Mouse (Mus musculus): ENCODE measurements around the gene Pam16.

Pam16 gene

DNA sequence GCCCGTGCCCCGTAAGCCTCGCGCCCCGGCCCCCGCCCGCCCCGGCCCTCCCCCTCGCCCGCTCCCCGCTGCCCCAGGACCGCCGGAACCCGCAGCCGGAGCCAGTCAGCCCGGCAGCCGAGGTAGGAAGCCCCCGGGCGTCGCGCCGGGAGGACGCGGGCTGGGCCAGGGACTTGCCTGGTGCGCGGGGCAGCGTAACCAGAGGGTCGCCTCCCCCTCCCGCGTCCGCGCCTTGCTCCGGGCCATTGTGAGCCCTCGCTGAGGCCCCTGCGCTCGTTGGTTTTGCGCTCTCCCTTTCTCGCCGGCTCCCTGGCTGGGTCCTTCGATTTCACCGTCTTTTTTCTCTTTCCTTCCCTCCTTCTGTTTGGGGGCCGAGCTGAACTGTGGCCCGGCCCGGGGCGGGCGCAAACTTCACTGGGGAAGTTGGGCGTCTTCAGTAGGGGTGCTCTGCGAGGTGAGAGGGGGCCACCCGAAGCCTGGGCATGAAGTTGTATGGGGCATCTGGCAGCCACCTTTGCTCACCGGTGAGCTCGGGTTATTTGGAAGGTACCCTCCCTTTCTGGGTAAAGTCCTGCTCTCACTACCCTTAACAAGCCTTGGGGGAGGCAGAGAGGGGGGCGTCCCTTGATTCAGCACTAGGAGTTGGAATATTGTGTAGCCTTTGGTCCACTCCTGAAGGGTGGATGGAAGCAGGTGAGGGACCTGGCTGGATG, 29.8 kb downstream of the Pam16 start:
- no peak for TF ChIP-seq GATA4 (IDR thresholded peaks at IDR 0.05; ENCODE audit: insufficient replicate concordance, low read length)

DNA sequence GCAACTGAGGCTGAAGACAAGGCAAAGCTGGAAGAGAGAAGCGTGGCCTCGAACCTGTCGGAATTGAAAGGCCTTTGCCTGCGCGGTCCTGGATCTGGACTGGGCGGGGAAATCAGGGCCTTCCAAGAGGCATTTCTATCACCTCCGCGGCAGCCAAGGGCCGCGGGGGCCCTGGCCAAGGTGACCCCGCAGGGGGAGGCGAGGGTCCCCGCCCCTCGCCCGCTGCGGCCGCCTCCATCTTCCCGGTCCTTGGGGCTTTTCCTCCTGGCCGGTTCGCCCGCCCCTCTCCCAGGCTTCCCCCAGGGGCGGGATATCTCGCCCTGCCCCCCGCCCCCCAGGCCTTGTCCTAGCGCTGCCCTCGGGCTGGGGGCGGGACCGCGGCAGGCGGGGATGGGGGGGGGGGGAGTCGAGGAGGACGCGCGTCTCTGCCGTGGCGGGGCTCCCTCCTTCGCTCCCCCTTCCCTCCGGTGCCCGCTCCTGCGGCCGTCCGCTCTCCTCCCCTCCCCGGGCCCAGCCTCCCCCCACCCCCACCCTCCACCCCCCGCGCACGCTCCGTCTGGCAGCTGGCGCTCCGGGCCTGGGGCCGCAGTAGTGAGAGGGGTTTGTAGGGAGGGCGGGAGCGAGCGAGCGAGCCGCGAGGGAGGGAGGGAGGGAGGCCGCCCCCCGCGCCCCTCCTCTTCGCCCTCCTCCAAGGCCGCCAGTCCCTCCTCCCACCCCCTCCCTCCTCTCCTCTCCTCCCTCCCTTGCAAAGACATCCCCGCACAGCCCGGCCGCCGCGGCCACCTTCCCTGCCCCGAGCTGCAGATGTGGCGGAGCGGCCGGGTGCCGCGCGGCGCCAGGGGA, 30.6 kb downstream of the Pam16 start, which contains the start of gene Glis2:
TSS of gene Glis2 (plus strand) at position 743 of the 843 bp plus-strand sequence.
- TF ChIP-seq GATA4 (IDR thresholded peaks at IDR 0.05; ENCODE audit: insufficient replicate concordance, low read length), result no peak; the same call in 1 of the 2 replicates

DNA sequence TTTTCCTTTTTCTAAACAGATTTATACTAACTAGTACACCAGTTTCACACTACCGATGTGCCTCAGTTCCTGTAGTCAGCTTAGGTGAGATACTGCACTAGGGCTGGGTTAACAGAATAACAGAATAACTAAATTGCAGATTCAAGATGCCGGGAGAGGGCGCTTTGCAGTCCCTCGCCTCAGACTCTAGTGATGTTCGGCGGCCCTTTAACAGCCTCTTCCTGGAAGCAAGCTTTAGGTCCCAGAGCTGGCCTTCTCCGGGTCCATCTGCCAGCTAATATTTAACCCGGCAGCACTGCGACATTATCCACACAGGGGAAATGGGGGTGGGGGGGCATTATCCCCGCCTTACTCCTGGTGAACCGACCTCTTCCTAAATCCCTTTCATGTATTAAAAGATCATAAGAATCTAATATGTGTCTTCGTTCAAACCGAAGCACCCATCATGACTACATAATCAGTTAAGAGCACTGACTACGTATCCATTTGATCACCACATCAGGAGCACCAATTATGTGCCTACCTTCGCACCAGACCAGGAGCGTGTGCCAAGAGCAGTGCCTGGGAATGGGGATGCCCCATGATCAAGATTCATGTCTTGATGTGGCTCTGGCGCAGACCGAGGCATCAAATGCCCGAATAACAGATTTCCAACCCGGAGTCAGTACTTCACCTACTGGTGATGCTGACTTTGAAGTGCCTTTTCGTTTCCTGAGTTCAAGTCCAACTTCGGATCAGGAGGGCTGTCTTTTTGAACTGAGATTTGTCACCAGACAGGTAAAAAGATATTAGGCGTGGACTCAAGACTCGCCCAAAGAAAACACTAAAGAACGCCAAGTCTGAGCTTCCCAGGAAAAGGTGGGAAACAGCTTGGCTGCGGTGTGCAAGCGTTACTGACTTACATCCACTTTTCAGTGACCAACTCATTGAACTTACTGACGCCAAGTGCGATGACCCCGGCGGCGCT, 31.6 kb downstream of the Pam16 start:
- no peak for TF ChIP-seq GATA4 (IDR thresholded peaks at IDR 0.05; ENCODE audit: insufficient replicate concordance, low read length)

DNA sequence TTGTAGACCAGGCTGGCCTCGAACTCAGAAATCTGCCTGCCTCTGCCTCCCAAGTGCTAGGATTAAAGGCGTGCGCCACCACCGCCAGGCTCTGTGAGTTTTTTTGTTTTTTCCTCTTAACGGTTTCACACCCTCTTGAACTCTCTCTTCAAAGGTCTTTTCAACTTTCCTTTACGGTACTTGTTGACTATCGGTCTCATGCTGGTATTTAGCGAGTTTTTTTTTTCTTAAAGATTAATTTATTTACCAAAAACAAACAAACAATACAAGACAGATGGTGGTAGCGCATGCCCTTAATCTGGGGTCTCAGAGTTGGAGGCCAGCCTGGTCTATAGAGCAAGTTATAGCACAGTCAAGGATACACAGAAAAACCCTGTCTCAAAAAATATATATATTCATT, 34.6 kb downstream of the Pam16 start:
- TF ChIP-seq GATA4 (IDR thresholded peaks at IDR 0.05; ENCODE audit: insufficient replicate concordance, low read length), result no peak

DNA sequence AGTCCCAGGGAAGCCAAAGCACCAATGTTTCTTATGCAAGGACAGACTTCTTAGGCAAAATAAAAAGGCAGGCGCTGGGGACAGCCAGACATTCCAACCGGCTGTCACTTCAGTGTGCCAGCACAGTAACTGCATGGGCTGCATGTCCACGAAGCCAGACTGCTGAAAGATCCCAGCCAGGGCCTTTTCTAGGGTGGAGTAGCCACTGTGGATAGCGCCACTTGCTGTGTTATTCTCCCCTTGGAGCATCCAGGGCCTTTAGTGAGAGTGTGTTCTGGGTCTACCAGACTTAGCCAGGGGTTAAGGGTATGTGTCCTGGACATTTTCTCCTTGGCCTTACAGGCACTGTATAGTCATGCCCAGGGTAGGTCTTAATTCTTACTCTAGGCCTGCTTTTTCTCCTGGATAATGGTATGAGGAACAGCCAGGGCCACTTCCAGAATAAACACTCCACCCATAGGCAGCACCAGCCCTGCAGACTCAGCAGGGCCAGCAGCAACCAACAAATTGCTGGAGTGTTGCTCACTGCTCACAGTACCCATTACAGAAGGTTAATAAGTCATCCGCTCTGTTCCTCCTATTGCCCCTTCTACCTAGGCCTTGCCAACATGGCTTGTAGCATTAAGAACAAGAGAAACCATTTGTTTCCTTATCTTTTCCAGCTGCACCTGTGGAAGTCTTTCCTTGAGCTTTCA, 37.1 kb downstream of the Pam16 start:
- no peak for TF ChIP-seq GATA4 (IDR thresholded peaks at IDR 0.05; ENCODE audit: insufficient replicate concordance, low read length)

DNA sequence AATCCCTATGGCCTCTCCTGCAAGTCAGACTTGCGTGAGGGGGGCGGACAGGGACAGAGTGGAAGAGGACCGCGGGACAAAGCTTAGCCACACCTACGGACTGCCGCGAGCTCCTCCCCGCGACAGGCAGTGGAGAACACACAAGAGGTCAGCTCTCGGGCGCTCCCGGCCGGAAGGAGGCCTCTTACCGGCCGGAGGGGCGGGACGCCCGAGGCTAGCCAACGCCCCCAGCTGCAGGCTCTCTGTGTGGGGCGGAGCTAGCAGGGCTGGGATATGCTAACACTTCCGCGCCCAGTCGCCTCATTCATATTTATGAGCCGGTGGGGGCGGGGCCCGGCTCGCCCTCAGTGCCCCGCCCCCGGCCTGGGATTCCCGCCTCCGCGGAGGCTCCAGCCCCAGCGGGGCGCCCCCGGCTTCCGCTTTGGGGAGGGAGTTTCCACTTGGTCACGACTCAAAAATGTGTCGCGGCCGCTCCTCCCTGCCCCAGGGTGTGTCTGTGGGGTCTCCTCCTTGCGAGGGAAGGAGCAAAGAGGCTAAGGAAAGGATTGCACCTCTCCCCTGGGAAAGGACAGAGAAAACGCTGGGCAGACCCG, 38.2 kb downstream of the Pam16 start:
- peak; percentile 19; the same call in 1 of the 2 replicates for TF ChIP-seq GATA4 (IDR thresholded peaks at IDR 0.05; ENCODE audit: insufficient replicate concordance, low read length)

DNA sequence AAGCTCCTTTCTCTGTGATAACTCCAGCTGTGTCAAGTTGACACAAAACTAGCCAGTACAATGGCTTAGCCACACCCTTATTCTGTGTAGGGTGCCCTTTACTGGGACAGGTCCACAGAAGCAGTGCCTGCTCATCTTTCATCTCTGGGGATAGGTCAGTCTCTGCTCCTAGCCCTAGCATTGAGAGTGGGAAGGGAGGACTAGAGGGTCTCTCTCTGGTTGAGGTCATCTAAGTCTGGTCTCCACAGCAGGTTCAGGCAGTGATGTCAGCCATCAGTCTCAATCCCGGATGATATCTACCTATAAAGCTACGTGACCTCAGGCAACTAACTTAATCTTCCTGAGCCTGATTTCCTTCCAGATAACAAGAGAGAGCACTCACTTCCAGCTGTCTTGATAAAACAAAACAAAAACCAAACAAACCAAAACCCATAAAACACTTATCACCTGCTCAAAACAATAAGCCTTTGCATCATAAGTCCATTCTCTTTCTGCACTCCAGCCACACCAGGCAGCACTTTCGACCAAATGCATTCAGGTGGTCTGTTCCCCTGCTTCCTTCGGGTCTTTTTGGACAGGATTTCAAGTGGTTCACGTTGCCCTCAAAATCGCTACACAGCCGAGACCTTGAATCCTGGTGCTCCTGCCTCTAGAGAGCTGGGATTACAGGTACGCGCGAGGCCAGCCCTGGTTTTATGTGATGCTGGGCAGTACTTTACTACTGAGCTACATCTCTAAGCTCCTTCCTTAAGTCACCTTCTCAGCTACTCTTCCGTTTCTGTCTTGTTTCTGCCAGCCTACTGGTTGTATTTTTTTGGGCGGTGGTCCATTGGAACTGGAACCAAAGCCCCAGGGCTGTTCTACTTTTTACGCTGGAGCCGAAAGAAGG, 38.9 kb downstream of the Pam16 start:
- TF ChIP-seq GATA4 (IDR thresholded peaks at IDR 0.05; ENCODE audit: insufficient replicate concordance, low read length), result no peak

DNA sequence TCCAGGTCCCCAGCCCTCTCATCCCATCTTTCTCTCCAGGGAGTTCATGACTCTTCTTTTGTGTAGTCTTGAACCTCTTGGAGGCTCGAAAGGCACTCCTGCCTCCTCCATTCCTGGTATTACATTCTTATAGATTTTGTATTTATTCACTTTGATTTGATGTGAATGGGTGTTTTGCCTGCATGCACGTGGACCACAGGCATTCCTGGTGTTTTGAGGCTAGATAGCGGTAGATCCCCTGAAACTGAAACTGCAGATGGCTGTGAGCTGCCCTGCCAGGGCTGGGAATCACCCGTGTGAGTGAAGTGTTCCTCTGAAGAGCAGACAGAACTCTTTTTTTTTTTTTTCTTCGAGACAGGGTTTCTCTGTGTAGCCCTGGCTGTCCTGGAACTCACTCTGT, 40.4 kb downstream of the Pam16 start:
- no peak for TF ChIP-seq GATA4 (IDR thresholded peaks at IDR 0.05; ENCODE audit: insufficient replicate concordance, low read length)

DNA sequence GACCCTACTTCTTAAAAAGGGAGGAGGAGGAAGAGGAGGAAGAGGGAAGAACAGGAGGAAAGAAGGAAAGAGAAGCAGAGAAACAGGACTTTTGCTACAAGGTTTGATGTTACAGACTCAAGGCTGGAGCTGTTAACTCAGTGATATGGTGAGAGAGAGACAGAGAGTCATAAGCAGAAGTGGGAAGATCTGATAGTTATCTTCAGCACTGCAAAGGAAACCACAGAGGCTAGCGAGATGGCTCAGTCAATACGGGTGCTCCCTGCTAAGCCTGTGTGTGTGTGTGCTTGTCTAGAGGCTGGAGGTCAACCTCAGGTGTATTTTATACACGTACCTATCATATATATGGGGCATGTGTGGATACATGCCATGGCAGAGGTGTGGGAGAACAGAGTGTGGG, 41.0 kb downstream of the Pam16 start:
- no peak for TF ChIP-seq GATA4 (IDR thresholded peaks at IDR 0.05; ENCODE audit: insufficient replicate concordance, low read length)

DNA sequence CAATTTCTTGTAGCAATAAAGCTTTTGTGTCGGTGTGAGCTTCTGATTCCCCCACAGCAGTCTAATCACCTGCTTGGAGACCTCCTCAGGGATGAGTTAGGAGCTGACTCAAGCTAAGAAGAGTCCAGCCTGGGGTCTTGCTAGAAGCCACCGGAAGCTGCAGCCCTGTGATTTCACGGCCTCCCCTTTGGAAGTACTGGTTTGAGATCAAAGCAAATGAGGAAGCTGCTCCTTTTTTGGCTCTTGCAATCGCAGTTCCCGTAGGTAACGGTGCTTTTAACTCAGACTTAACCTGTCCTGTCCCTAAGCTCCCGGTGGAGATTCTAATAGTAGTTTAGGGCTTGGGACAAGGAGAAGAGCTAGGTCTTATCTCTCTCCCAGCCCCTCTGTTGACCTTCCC, 46.2 kb downstream of the Pam16 start:
- no peak for TF ChIP-seq GATA4 (IDR thresholded peaks at IDR 0.05; ENCODE audit: insufficient replicate concordance, low read length)

DNA sequence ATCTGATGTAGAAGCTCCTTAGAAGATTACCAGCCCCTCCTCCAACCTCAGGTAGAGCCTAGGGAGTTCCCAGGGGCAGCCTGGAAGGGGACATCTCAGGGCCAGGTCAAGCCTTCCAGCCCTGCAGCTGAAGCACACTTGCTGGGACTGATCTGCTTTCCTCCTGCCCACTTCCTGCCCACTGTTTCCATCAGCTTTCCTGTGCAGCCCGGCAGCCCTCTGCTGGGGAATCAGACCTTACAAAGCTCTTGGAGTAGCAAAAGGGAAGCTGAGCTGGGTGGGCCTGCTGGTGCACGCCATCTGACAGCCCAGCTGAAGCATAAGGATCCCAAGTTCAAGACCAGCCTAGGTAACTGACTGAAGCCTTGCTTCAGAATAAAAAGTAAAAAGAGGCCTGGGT, 47.9 kb downstream of the Pam16 start:
- TF ChIP-seq GATA4 (IDR thresholded peaks at IDR 0.05; ENCODE audit: insufficient replicate concordance, low read length), result no peak

DNA sequence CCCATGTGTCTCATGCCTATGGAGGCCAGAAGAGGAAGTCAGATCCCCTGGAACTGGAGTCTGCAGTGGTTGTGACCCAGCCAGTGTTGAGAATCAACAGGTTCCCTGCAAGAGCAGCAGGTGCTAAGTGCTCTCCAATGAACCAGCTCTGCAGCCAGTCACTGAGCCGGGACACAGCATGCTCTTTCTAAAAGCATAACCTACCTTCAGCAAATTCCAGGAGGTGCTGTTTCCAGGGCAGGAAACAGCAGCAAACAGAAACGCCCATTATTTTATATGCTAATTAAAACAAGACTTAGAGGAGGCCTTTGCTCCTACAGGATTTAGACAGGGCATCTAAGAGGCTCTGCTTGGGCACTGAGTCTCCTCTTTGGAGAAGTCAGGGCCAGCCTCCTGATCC, 48.8 kb downstream of the Pam16 start:
- no peak for TF ChIP-seq GATA4 (IDR thresholded peaks at IDR 0.05; ENCODE audit: insufficient replicate concordance, low read length)

DNA sequence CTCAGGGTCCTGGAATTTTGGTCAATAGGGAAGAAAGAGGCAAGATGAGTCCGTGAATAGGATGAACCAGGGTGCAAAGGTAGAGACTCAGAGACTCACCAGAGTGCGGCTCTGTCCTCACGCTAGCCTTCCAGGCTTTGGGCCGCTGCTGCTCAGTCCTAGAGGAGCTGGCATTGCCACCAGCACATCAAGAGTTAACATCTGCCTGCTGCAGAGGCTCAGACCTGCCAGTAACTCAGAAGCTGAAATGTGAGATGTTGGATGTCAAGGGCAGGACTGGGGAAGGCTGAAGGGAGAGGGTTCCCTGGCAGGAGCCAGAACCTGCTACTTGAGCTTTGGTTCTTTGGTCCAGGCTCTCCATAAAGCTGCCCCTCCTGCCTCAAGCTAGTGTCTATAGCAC, 54.1 kb downstream of the Pam16 start:
- no peak for TF ChIP-seq GATA4 (IDR thresholded peaks at IDR 0.05; ENCODE audit: insufficient replicate concordance, low read length)

Measured in liver, adult (tissue).